Mouse (Mus musculus): ENCODE measurements around the gene Armc7.
"Not testable (repeated sequence)": the region's sequence is repeated elsewhere in the genome, so short reads cannot be mapped to it uniquely, and the experiment has no call there.

Armc7 gene

GRCm38 (mm10) chr11:115475025-115475757 is at the start of gene Armc7:
Armc7 (plus strand) TSS chr11:115475667.
- peak; percentile 96 for DNase-seq

DNA sequence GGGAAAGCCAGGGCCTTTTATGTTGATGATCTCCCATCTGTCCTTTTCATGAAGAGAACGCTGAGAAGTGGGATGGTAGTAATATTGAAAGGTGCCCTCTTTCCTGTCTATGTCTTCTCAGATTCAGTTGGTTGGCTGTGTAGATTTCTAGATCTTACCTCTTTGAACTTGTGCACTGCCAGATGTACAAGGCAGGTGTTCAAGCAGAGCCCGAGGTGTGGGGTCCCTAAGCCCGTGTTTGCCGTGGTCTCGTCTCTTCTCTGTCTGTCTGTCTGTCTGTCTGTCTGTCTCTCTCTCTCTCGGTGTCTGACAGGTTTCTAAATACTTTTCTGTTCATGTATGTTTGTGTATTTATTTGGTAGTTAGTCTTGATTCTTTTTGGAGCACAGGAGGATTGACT is 49.8 kb upstream of the Armc7 start:
- no peak for DNase-seq

- DNase-seq: peak; percentile 83
Measured at GRCm38 (mm10) chr11:115427482-115428331, 47.8 kb upstream of the Armc7 start.

DNA sequence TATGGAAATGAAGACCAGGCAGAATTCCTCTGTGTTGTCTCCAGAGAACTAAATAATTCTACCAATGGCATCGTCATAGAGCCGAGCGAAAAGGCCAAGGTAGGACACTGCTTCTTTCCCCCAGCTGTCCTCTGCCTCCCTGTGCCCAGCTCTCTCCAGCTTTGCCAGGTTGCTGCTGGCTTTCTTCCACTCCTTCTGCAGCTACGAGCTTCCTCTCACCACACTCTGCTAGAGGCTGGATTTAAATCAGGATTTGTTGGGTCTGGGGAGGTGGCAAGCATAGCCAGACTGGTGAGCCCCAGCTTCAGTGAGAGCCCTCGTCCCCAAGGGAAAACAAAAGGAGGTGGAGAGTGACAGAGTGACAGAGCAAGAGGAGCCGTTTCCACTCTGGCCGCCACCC is 46.2 kb upstream of the Armc7 start:
- no peak for DNase-seq

DNA sequence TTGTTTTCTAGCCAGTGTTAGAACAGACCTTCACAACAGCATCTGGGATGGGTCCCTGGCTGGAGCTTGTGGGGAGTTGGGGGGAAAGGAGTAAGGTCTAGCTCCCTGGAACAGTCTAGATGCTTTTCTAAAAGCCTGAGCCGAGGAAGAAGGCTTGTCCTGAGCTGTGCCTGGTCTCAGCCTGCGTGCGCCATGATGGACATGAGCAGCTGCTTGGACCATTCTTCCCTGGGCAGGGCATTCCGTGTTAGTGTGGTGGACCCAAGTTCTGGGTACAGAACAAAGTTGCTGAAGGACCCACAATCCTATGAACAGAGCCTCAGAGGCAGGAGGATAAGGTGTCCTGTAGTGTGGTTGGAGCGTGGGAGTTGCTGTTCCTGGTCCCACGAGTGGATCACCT is 44.9 kb upstream of the Armc7 start:
- DNase-seq: no peak

GRCm38 (mm10) chr11:115432814-115433213 is 42.7 kb upstream of the Armc7 start:
- DNase-seq: no peak

- DNase-seq: no peak
Measured at GRCm38 (mm10) chr11:115433342-115433741, 42.1 kb upstream of the Armc7 start.

DNA sequence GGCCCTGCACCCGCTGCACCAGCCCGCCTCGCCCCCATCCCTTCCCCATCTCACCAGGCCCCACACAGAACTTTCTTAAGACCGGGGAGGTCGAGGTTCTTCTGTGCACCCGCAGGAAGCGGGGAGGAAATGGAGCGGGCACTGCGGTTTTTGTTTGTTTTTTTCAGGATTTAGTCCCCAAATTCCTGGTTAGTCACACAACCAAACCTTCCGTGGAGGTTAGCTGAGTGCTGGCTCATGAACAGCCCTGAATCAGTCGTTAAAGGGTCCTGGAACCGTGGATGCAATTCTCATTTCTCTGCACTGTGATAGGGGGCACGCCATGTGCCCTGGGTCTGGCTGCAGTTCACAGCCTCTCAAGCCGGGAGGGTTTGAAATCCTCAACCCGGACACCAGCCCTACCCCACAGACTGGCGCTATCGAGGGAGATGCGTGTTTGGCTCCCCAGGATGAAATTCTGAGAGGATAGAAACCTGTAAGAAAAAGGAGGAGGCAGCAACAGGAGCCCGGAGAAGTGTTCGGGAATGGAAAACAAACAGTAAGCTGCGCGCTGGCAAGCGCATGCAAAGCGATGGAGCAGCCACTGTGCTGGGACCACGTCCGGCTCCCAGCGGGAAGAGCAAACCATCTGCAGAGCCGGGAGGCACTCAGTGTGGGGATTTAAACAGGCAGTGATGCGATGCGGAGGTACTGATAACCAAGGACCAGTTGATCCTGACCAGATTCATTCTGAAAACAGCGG is 39.7 kb upstream of the Armc7 start:
- no peak for DNase-seq

DNA sequence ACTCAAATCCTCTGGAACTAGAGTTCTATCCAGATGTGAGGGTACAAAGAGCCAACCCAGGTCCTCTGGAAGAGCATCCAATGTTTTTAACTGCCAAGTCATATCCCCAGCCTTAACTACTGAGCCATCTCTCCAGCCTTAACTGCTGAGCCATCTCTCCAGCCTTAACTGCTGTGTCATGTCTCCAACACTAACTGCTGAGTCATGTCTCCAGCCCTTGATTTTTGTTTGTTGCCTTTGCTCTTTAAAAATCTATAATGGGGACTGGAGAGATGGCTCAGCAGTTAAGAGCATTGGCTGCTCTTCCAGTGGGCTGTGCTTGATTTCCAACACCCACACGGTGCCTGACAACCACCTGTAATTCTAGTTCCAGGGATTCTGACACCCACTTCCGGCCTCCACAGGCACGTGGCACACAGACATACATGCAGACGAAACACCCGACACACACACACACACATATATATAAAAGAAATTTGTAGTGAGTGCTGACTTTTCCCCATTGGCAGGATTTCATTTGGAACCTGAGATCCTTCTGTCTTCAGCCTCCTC is 37.8 kb upstream of the Armc7 start:
- no peak for DNase-seq

DNA sequence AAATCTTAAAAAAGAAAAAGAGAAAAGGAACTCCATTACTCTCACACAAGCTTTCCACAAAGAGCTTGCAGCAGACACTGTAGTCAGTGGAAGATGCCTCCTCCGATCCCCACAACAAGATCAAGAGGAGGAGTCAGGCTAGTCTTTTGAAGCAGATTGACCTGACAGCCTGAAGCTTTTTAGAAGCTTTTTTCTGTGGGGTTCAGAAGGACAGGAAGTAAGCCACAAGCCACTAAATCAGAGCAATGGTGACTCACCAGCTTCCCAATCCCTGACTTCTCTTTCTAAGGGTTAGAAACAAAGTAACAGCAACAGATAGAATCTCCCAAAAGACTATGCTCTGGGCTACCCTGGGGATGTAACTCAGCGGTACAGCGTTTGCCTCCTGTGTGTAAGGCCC is 36.1 kb upstream of the Armc7 start:
- no peak for DNase-seq

- no peak for DNase-seq
Measured at GRCm38 (mm10) chr11:115439906-115440595, 35.4 kb upstream of the Armc7 start, which contains the start of gene Trim80. Trim80 (plus strand) TSS chr11:115440545.

GRCm38 (mm10) chr11:115441417-115441816 is 34.0 kb upstream of the Armc7 start:
- DNase-seq: no peak

GRCm38 (mm10) chr11:115446906-115447305 is 28.6 kb upstream of the Armc7 start:
- DNase-seq: peak; percentile 72 to 83

GRCm38 (mm10) chr11:115447321-115447885 is 28.1 kb upstream of the Armc7 start:
- peak; percentile 60 to 84 for DNase-seq

DNA sequence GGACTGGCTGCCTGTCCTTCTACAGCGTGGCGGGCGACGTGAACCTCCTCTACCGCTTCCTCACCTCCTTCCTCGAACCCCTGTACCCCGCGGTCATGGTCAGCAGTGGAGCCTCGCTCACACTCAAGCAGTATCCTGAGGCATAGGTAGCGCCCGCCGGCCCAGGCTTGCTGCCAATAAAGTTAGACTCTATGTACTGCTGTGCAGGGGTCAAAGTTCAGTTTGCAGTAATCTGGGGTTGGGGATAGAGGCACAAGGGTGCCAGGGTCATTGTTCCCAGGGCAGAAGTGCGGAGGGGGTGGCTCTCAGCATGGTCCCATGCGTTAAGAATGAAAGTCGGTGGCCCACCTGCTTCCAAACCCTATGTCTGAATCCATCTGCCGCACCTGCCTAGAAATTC is 27.4 kb upstream of the Armc7 start:
- DNase-seq: peak; percentile 80 to 90

- DNase-seq: peak; percentile 81 to 93
Measured at GRCm38 (mm10) chr11:115448998-115449397, 26.5 kb upstream of the Armc7 start.

- peak; percentile 41 to 69 for DNase-seq
Measured at GRCm38 (mm10) chr11:115450176-115450575, 25.3 kb upstream of the Armc7 start.

GRCm38 (mm10) chr11:115451781-115452241 is 23.7 kb upstream of the Armc7 start:
- DNase-seq: peak; percentile 38 to 65

DNA sequence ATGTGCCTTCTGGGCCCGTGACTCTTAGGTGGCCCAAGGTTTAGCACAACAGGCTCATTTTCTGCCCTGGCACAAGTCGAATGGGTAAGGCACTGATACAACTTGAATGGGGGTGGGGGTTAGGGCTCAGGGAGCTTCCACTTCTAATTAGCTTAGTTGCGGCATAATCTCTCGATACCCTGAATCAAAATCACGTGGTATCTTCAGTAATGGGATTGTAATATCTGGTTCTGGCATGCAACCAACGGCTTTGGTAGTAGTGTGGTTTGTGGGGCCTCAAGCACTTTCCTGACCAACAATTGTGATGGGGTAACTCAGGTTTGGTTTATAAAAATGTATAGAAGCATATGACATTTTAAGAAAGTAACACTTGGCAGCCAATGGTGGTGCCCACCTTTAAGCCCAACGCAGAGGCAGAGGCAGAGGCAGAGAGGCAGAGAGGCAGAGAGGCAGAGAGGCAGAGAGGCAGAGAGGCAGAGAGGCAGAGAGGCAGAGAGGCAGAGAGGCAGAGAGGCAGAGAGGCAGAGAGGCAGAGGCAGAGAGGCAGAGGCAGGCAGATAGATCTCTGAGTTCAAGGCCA is 23.1 kb upstream of the Armc7 start:
- no peak for DNase-seq

DNA sequence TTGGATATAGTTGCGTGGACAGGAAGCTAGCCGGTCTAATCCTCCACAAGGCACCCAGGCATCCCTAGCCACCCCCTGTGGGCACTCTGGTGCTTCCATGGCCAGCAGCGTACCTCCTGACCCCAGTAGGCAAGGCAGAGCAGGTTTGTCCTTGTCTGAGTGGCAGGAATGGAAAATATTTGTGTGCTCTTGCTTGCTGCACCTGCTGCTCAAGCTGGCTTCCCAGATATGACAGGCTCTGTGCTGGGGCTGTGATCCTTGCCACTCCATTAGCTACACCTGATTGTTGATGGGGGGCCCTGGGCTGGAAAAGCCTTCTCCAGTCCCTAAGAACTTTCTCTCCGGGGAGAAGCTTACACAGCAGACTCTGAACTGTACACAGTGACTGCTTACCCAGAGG is 22.2 kb upstream of the Armc7 start:
- DNase-seq: peak in 1 of 2 experiments; percentile 80

GRCm38 (mm10) chr11:115454822-115455221 is 20.6 kb upstream of the Armc7 start:
- not testable (repeated sequence) for DNase-seq

Measured in kidney, postnatal 25 days (tissue).